Mouse (Mus musculus): ENCODE results near the gene Rec114.

- TF ChIP-seq CTCF (IDR thresholded peaks at IDR 0.05; ENCODE audit: low read depth), result no peak
- no peak for TF ChIP-seq EP300 (optimal IDR thresholded peaks at IDR 0.05)
These were observed 55.7 kb downstream of the Rec114 start for GRCm38 (mm10) chr9:58688076-58688475.
